ENCODE assay signal across 8 mouse cellular contexts in the genomic region with DNA sequence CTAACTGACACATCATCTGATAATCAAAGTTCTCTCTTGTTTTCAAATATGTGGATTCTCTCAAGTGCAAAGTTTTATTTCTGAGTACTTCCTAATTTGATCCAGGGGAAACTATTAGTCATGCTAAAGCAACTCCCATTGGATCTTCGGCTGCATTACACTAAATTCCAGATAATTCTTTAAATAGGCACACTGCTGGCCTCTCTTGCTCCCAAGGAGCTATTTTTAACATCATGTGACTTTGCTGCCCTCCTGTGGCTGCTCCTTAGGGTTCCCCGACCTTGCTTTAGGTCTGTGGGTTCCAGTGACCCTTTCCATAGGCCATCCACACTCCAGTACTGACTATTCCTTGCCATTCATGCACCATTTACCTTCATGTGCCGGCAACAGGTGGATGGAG.
DNase-seq lines count a peak whose midpoint lies in the region; ATAC-seq and TF ChIP-seq lines count a peak whose summit lies in the region.

No protein-coding gene starts in this region.

- peak; percentile 10 to 28 for DNase-seq in cerebellum, postnatal 14 days
- peak; percentile 87 for DNase-seq in embryonic facial prominence, embryonic 11.5 days (ENCODE audit: low spot score)
- peak; percentile 63 for DNase-seq in kidney, adult 18-20 months
- peak; percentile 74 for DNase-seq in lung, postnatal 14 days
- DNase-seq in natural killer cell, adult 2 months (ENCODE audit: low spot score in 2 of 2) = no peak

- H3K4me3 ChIP-seq in ES-Bruce4 (ENCODE audit: low read depth, low read length) = no peak overlapping the region
- no peak overlapping the region for H3K4me3 ChIP-seq in embryonic facial prominence, embryonic 11.5 days (ENCODE audit: low read depth, low read length)

- H3K27me3 ChIP-seq in ES-Bruce4 (ENCODE audit: control insufficient read depth, insufficient read depth, low read length, poor library complexity, severe bottlenecking) = no peaks in the 10 kb centered on the region; the same call in 1 of the 2 replicates
- H3K27me3 ChIP-seq in embryonic facial prominence, embryonic 11.5 days (ENCODE audit: control insufficient read depth, insufficient read depth, low read length) = no peaks in the 10 kb centered on the region

- no peaks in the 10 kb centered on the region for H3K9me3 ChIP-seq in ES-Bruce4 (replicated peaks; ENCODE audit: control insufficient read depth, insufficient read depth, low read length, poor library complexity, severe bottlenecking)
- H3K9me3 ChIP-seq in embryonic facial prominence, embryonic 11.5 days (replicated peaks; ENCODE audit: control insufficient read depth, low read length) = no peaks in the 10 kb centered on the region

- H3K9ac ChIP-seq in ES-Bruce4 (ENCODE audit: low read depth, poor library complexity, severe bottlenecking) = no peak overlapping the region
- no peak overlapping the region for H3K9ac ChIP-seq in embryonic facial prominence, embryonic 11.5 days (replicated peaks; ENCODE audit: low read length)

- no peak for ATAC-seq in cerebellum, adult (ENCODE audit: insufficient number of reproducible peaks, low FRiP score, low TSS enrichment)
- ATAC-seq in embryonic facial prominence, embryonic 11.5 days (replicated peaks; ENCODE audit: insufficient number of reproducible peaks, low FRiP score, low TSS enrichment, low read depth) = 0 out of 2 replicates have a peak, but pooled peaks have one; percentile 48
- no peak for ATAC-seq in erythroblast, adult 5-6 weeks (replicated peaks; ENCODE audit: low FRiP score, poor library complexity, severe bottlenecking)

- no peaks in the 10 kb centered on the region for H3K36me3 ChIP-seq in ES-Bruce4 (ENCODE audit: control insufficient read depth, insufficient read depth, low read length, poor library complexity, severe bottlenecking)
- no peaks in the 10 kb centered on the region for H3K36me3 ChIP-seq in embryonic facial prominence, embryonic 11.5 days (replicated peaks; ENCODE audit: control insufficient read depth, insufficient read depth, low read depth, low read length)

- H3K27ac ChIP-seq in ES-Bruce4 (ENCODE audit: insufficient read depth, low read length) = no peak overlapping the region
- H3K27ac ChIP-seq in embryonic facial prominence, embryonic 11.5 days (replicated peaks; ENCODE audit: low read depth, low read length) = no peak overlapping the region

- peak; percentile 39 for TF ChIP-seq CTCF in ES-Bruce4 (IDR thresholded peaks at IDR 0.05; ENCODE audit: low read depth, low read length)

- H3K4me2 ChIP-seq in embryonic facial prominence, embryonic 11.5 days (ENCODE audit: low read depth, low read length) = no peak overlapping the region

- H3K4me1 ChIP-seq in ES-Bruce4 (ENCODE audit: control insufficient read depth, insufficient read depth, low read length) = no peaks in the 10 kb centered on the region
- no peaks in the 10 kb centered on the region for H3K4me1 ChIP-seq in embryonic facial prominence, embryonic 11.5 days (ENCODE audit: control insufficient read depth, insufficient read depth, low read length)

- TF ChIP-seq POLR2A in ES-Bruce4 (IDR thresholded peaks at IDR 0.05; ENCODE audit: insufficient read depth, low read length) = no peak

- WGBS in embryonic facial prominence, embryonic 11.5 days = 27% methylated on average over 3 of the region's 3 CpGs

- no peak for TF ChIP-seq EP300 in ES-Bruce4 (IDR thresholded peaks at IDR 0.05; ENCODE audit: insufficient read depth, low read depth, low read length)

Comparison
In these comparisons a context has a peak if more than half of its experiments do, and no peak if none do; other contexts are left out.
1. DNase-seq: peak in cerebellum, postnatal 14 days (2 of 2), embryonic facial prominence, embryonic 11.5 days (single experiment), kidney, adult 18-20 months (single experiment) and lung, postnatal 14 days (single experiment); none in natural killer cell, adult 2 months (0 of 2).